Mouse (Mus musculus) layer of hippocampus, postnatal 10 days (tissue): ENCODE measurements at regions not wholly inside any gene's neighbourhood (a gene's known extent, or its start where the extent isn't known, plus 50 kb on each side); places are given as distances from the start of the nearest gene placed in this dataset.

Experiments
- DNase-seq, 2 experiments: peaks; one replicate each; pipeline ENCODE4 v3.0.0; 2021; ENCODE audit warnings: low spot score in 2 of 2

GRCm38 (mm10) chr4:72481748-72482147 lies 281.0 kb upstream of the Tle1 start:
- DNase-seq: no peak

DNA sequence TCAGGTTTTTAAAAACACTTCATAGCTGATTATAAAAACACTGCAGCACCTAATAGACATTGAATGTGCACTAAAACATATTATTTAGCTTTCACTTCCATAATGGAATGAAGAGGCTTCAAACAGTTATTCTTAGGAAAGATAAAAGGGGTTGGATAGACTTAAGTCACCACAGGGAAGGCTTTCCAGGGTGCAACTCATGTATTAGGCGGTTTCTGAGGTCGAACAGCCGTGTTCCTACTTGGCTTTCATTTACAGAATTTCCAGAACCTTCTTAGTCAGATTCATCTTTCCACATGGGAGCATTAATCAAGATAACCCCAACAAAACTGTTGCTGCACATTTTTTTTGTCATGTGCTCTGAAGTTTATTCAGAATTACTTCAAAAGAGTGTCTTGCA lies 279.8 kb upstream of the Tle1 start:
- no peak for DNase-seq

GRCm38 (mm10) chr4:72469236-72469875 lies 268.6 kb upstream of the Tle1 start:
- no peak for DNase-seq

DNA sequence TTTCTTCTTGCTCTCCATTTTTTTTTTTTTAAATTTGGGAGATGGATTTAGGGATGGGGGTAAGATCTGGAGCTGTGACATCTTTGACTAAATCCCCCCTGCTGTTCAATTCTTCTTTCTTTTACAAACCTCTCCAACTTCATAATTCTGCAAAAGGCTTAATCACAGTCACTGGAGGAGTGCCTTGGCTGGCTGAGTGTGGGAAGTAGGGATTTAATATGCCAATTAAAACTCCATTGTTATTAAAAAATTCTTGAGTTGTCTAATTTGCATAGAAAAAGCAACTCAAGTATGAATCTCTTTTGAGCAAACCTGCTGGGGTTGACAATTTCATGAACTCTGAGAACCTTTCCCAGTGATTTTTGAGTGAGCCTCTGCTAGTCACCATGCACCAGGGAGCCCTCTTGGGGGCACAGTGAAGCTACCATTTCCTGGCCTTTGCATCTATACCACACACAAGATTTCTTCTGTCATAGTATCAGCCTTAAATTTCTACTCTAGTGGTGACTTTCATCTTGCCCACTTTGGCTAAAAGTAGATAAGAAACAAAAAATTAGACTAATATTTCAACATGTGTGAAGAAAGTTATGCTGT lies 243.6 kb upstream of the Tle1 start:
- no peak for DNase-seq

DNA sequence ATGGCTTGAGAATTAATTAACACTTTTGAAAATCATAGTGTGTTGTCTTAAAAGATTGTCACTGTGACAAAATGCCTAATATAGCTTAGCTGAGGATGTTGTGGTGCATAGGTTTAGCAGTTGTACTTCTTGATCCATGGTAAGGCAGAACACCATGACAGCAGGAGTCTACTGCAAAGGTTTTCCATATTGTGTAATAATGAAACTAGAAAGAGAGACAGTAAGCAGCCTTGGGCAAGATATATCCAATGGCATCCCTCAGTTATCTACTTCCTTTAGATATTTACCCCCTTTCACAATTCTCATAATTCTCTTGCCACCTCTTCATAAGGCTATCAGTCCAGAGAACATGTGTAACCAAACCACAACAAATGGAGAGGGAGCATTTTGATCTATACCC lies 236.6 kb upstream of the Tle1 start:
- no peak for DNase-seq

GRCm38 (mm10) chr4:72425316-72425715 lies 224.6 kb upstream of the Tle1 start:
- DNase-seq: no peak

GRCm38 (mm10) chr4:72412100-72412788 lies 211.5 kb upstream of the Tle1 start:
- no peak for DNase-seq

- DNase-seq: no peak
Measured at GRCm38 (mm10) chr4:72411343-72411742, 210.6 kb upstream of the Tle1 start.

- DNase-seq: no peak
Measured at GRCm38 (mm10) chr4:72400759-72401158, 200.0 kb upstream of the Tle1 start.

GRCm38 (mm10) chr4:72391887-72392435 lies 191.2 kb upstream of the Tle1 start:
- DNase-seq: no peak

DNA sequence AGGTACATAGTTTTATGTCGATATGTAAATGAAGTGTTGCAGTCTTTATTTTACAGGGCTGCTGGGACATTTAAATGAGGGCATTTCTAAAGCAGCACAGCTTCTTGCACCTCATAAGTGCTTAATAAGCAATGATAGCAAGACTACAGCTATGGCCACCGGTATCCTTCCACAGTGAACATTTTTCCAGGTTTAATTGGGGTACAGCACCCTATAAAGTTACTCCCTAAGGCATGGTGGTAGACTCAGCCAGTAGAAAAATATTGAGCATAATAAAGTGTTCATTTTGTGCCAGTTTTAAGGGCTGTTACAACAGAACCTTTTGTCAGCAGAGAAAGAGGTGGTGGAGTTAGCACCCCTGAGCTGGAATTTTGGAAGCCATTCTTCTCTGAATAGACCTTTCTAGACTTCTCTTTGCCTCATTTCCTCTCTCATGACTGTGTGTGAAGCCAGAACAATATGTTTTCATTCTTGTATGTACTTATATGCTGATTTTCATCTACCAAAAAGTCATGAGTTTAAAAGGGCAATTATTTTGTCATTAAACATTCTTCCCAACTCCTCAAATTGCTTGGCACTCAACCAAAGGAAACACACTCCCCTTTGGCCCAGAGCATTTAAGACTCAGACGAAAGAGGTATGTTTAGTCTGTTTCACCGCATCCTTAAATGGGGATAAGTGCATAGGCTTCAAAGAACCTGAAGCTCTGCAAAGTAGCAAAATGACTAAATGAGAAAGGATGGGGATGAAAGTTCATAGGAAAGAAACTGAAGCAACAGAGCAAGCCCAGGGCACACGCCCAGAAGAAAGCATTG lies 189.3 kb upstream of the Tle1 start:
- DNase-seq: no peak

GRCm38 (mm10) chr4:72384901-72385264 lies 184.2 kb upstream of the Tle1 start:
- DNase-seq: peak; percentile 63 to 73

- DNase-seq: no peak
Measured at GRCm38 (mm10) chr4:72384259-72384900, 183.7 kb upstream of the Tle1 start.

GRCm38 (mm10) chr4:72383729-72384128 lies 183.0 kb upstream of the Tle1 start:
- DNase-seq: no peak

DNA sequence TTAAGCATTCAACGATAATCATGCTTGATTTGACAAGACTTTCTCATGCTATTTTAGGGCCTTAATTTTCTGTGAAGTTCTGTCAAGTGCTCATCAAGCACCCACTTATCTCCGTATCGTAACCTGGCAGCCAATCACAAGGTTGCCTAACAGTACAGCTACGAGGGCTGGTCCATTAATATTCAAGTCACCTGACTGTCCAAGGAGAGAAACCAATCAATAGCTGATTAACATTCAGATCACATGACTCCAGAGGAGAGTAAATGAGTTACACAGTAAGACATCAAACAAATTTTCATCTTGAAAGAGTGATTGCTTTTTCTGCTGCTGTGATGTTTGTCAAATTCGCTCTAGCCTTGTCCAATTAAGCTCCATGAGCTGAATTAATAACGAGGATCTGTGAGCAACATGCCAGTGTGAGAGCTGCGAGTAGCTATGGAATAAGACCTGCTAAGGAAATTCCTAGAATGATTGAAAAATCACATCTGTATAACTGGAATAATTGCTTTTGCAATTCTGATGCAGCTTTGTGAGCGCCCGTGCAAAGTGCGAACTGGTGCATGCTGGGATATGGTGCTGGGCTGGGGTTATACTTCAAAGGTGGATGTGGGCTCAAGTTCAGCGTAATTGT lies 181.9 kb upstream of the Tle1 start:
- no peak for DNase-seq

GRCm38 (mm10) chr4:72381742-72382141 lies 181.0 kb upstream of the Tle1 start:
- no peak for DNase-seq

DNA sequence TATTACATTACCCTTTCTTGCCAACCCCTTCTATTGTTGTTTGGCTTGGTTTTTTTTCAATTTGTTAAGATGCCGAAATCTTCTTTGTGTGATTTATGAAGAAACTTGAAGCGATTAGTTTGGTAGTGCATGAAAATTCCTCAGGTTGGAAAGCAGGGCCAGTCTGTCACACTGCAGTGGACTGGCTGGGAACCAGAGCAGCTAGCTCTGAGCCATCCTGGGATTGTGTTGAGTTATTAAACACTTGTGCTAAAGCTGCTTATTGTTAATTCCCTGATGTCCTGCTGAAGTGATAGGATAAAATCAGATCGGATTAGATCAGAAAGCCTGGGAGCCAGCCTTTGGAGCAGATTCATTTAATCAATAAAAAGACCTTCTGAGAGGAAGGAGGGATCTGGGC lies 180.4 kb upstream of the Tle1 start:
- no peak for DNase-seq

- no peak for DNase-seq
Measured at GRCm38 (mm10) chr4:72379515-72379914, 178.8 kb upstream of the Tle1 start.

DNA sequence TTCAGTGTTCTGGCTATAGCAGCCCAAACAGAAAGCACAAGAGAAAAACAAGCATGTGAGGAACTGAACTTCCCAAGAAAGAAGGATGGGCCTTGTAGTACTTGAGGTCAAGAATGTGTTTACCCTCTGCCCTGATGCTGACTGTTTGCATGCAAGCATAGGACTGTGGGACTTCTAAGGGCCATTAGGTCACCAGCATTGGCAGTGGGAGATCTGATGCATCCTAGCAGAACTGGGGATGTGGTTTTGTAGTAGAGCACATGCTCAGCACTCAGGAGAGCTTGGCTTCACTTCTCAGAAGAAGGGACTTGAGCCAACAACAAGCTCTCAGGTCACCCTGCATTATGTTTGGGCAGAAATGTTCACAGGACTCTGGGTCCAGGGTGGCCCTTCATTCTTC lies 178.3 kb upstream of the Tle1 start:
- DNase-seq: no peak

DNA sequence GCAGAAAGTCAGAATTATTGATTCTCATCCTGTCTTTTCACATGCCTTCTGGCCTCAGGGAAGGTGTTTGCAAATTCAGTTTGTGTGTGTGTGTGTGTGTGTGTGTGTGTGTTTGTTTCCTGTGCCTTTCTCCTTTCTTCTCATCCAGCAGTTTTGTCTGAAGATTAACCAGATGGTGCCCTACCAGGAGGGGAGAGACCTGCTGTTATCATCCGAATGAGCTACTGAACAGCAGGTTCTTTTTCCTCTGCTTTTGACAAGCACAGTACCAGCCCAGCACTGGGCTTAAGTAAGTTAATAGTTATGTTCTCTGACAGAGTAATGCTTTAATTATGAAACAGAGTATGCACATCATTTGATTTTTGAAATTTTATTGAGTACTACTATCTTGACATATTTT lies 176.8 kb upstream of the Tle1 start:
- no peak for DNase-seq

GRCm38 (mm10) chr4:72351985-72352384 lies 151.3 kb upstream of the Tle1 start:
- DNase-seq: no peak
